ENCODE assay signal across 24 mouse cellular contexts in genomic region chr17:68312286-68312927, GRCm38 (mm10). TPM values are rescaled to one million over a fixed set of nuclear protein-coding genes. Genes with fewer than 3 reads are reported as not detected.
"Had no signal": no experiment of that assay in that cellular context is flagged by ENCODE, and none has a peak within 500 bp of the region (broad histone marks: within the 10 kb centered on the region; RNA-seq: fewer than 3 reads in every experiment).

No protein-coding gene starts in this region.

- H3K4me2 ChIP-seq: kidney, embryonic 15.5 days; limb, embryonic 13.5 days; liver, embryonic 13.5 days; lung, embryonic 14.5 days; neural tube, embryonic 12.5 days; neural tube, embryonic 15.5 days had no signal

- H3K27me3 ChIP-seq: kidney, embryonic 15.5 days; limb, embryonic 13.5 days; liver, embryonic 13.5 days; neural tube, embryonic 12.5 days; neural tube, embryonic 15.5 days had no signal

- H3K4me1 ChIP-seq: kidney, embryonic 15.5 days; limb, embryonic 13.5 days; liver, embryonic 13.5 days; neural tube, embryonic 12.5 days; neural tube, embryonic 15.5 days had no signal

- H3K9me3 ChIP-seq: kidney, embryonic 15.5 days; limb, embryonic 13.5 days; liver, embryonic 13.5 days; neural tube, embryonic 12.5 days; neural tube, embryonic 15.5 days had no signal

- H3K36me3 ChIP-seq: kidney, embryonic 15.5 days; limb, embryonic 13.5 days; liver, embryonic 13.5 days; neural tube, embryonic 12.5 days; neural tube, embryonic 15.5 days had no signal

- H3K4me3 ChIP-seq: kidney, embryonic 15.5 days; left cerebral cortex, adult 2 months; limb, embryonic 13.5 days; liver, embryonic 13.5 days; neural tube, embryonic 12.5 days; neural tube, embryonic 15.5 days had no signal

- ATAC-seq: lung, postnatal 0 days had no signal

- H3K27ac ChIP-seq: kidney, embryonic 15.5 days; left cerebral cortex, adult 2 months; limb, embryonic 13.5 days; liver, embryonic 13.5 days; macrophage; neural tube, embryonic 12.5 days; neural tube, embryonic 15.5 days had no signal

- DNase-seq: kidney, adult 11 months; kidney, adult 8-10 months; kidney, postnatal 10 days; kidney, postnatal 36 days; layer of hippocampus, postnatal 36 days; left cerebral cortex, postnatal 4 days; liver, embryonic 13.5 days; lung, embryonic 14.5 days; midbrain, embryonic 14.5 days; right cerebral cortex, adult 18-20 months; right cerebral cortex, postnatal 14 days; right cerebral cortex, postnatal 4 days; thymus, adult 18-20 months; thymus, postnatal 36 days had no signal

- H3K9ac ChIP-seq: kidney, embryonic 15.5 days; limb, embryonic 13.5 days; liver, embryonic 13.5 days; lung, embryonic 14.5 days; neural tube, embryonic 12.5 days; neural tube, embryonic 15.5 days had no signal

RNA-seq across cellular contexts. Expression of gene L3mbtl4, which starts 38.8 kb away (rescaled TPM):
- total RNA-seq: megakaryocyte, adult 5-6 weeks had no signal
- polyA plus RNA-seq: liver, embryonic 13.5 days; liver, embryonic 16.5 days; macrophage; spleen, adult 2 months had no signal
